Mouse (Mus musculus) cerebellum, adult 18-20 months (tissue): Measurements from ENCODE around the gene Pik3r1.

Source experiments
- DNase-seq, 2 experiments: peaks; one replicate each; pipeline ENCODE4 v3.0.0; 2021

Gene Pik3r1

GRCm38 (mm10) chr13:101668859-101669258 is 99.2 kb downstream of the Pik3r1 start:
- no peak for DNase-seq

GRCm38 (mm10) chr13:101664010-101664409 is 104.0 kb downstream of the Pik3r1 start:
- no peak for DNase-seq

- no peak for DNase-seq
Measured at GRCm38 (mm10) chr13:101662900-101663299, 105.1 kb downstream of the Pik3r1 start.

- DNase-seq: no peak
Measured at GRCm38 (mm10) chr13:101661567-101661966, 106.5 kb downstream of the Pik3r1 start.

- DNase-seq: no peak
Measured at GRCm38 (mm10) chr13:101660187-101660586, 107.8 kb downstream of the Pik3r1 start.

GRCm38 (mm10) chr13:101652131-101652530 is 115.9 kb downstream of the Pik3r1 start:
- DNase-seq: no peak

- no peak for DNase-seq
Measured at GRCm38 (mm10) chr13:101641632-101642031, 126.4 kb downstream of the Pik3r1 start.

- DNase-seq: no peak
Measured at GRCm38 (mm10) chr13:101635837-101636236, 132.2 kb downstream of the Pik3r1 start.

- no peak for DNase-seq
Measured at GRCm38 (mm10) chr13:101634420-101634819, 133.6 kb downstream of the Pik3r1 start.

- no peak for DNase-seq
Measured at GRCm38 (mm10) chr13:101633620-101634019, 134.4 kb downstream of the Pik3r1 start.

GRCm38 (mm10) chr13:101632771-101633170 is 135.2 kb downstream of the Pik3r1 start:
- peak in 1 of 2 experiments; percentile 20 for DNase-seq

- DNase-seq: peak in 1 of 2 experiments; percentile 8
Measured at GRCm38 (mm10) chr13:101631561-101631960, 136.5 kb downstream of the Pik3r1 start.
